Mouse (Mus musculus) kidney, adult 2 months (tissue): ENCODE measurements around the gene Eln.

Experiments
- CTCF ChIP-seq: fragments of 200-500 bp; conservative IDR thresholded peaks from 2 replicates; pipeline ENCODE4 v1.5.1; 2011; ENCODE audit warnings: low read depth, mild to moderate bottlenecking, control low read depth, low read length, moderate library complexity, mixed read lengths; ENCODE audit not compliant: insufficient read depth, insufficient read length
- POLR2A ChIP-seq: fragments of 200-500 bp; IDR thresholded peaks from one replicate; pipeline ENCODE4 v1.6.1; 2011; ENCODE audit warnings: low read depth, low read length, control low read depth

DNA sequence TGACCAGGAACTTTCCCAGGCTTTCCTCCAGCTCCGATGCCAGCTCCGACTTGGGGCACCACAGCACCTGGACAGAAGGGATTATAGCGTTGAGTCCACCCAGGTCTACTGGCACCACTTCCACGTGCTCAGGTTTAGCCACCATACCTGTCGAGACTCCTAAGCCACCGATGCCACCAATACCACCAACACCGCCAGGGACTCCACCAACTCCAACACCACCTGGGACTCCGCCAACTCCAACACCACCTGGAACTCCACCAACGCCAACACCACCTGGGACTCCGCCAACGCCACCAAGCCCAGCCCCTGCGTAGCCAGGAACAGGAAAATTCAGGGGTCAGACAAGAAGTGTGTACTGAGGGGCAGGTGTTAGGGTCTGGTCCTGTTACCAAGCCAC, 18.0 kb downstream of the Eln start:
- TF ChIP-seq CTCF (no peak), POLR2A (no peak)
